Mouse (Mus musculus) hindbrain, embryonic 14.5 days (tissue): ENCODE measurements around the gene Med13l. TPM values are rescaled to one million over a fixed set of nuclear protein-coding genes. Genes with fewer than 3 reads are reported as not detected.

Experiments
- ATAC-seq: fragments of 200-750 bp; cut with Nextera tagmentation; 2 replicates; pipeline ENCODE4 v1.8.0; 2017; ENCODE audit warnings: moderate number of reproducible peaks, mild to moderate bottlenecking, moderate TSS enrichment, moderate library complexity; ENCODE audit not compliant: low FRiP score
- DNase-seq: peaks from one replicate; pipeline ENCODE4 v3.0.0-alpha.2; 2015; ENCODE audit warnings: low spot score
- H3K27ac ChIP-seq: fragments of 300-500 bp; sonication (generic); 2 replicates; pipeline ENCODE4 v1.5.1; 2014; ENCODE audit warnings: mild to moderate bottlenecking, moderate library complexity
- H3K27me3 ChIP-seq: fragments of 300-500 bp; sonication (generic); 2 replicates; pipeline ENCODE4 v1.6.1; 2014; ENCODE audit warnings: mild to moderate bottlenecking, low read length, mixed read lengths; ENCODE audit not compliant: control insufficient read depth, insufficient read depth
- H3K36me3 ChIP-seq: fragments of 300-500 bp; sonication (generic); replicated peaks from 2 replicates; pipeline ENCODE4 v1.6.1; 2014; ENCODE audit not compliant: control insufficient read depth, insufficient read depth
- H3K4me1 ChIP-seq: fragments of 300-500 bp; sonication (generic); replicated peaks from 2 replicates; pipeline ENCODE4 v1.6.1; 2014; ENCODE audit warnings: antibody characterized with exemption, low read length, mixed read lengths; ENCODE audit not compliant: control insufficient read depth, insufficient read depth
- H3K4me2 ChIP-seq: fragments of 300-500 bp; sonication (generic); replicated peaks from 2 replicates; pipeline ENCODE4 v1.6.1; 2014; ENCODE audit warnings: mild to moderate bottlenecking, moderate library complexity
- H3K4me3 ChIP-seq: fragments of 300-500 bp; sonication (generic); replicated peaks from 2 replicates; pipeline ENCODE4 v1.5.1; 2014; ENCODE audit warnings: mild to moderate bottlenecking, low read length
- H3K9ac ChIP-seq: fragments of 300-500 bp; sonication (generic); 2 replicates; pipeline ENCODE4 v1.6.1; 2014
- H3K9me3 ChIP-seq: fragments of 300-500 bp; sonication (generic); 2 replicates; pipeline ENCODE4 v1.6.1; 2016; ENCODE audit warnings: low read length; ENCODE audit not compliant: control insufficient read depth
- WGBS: fragments of 180-500 bp; shearing (Covaris S2); extraction: QIAGEN DNeasy Blood & Tissue Kit; methylation state at CpG from one replicate; pipeline ENCODE4 v1.1.7; 2014; 5-methylcytosine and 5-hydroxymethylcytosine counted together
- polyA plus RNA-seq: library from polyadenylated mRNA; unstranded; fragments of >200 nt; fragmentation: Nextera tagmentation; extraction: Ambion mirVana; gene quantifications from 2 replicates; pipeline ENCODE4 v1.2.1, GENCODE M21; 2014

Gene Med13l
- polyA plus RNA-seq, 1 experiment from 2014 or later, result 18.0 TPM

DNA sequence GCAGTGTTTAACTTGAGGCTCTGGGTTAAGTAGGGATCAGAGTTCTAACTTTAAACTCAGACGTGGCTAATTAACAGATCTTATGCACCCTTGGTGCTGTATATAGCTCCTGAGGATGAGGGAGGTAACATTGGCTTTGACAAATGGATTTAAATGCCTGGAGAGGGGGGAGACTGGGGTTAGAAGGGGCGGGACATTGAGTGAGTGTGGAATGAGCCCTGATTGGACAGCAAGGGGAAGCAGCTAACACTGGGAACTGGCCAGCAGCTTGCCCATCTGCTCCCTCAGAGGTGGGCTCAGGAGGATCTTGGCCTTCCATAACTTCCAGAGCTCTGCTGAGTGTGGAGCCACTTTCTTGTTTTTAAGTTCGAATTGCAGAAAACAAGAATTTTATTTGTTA is 171.7 kb downstream of the Med13l start:
- Histone ChIP-seq H3K4me2 (no peak overlapping the region), H3K4me3 (no peak overlapping the region), H3K9me3 (no peaks in the 10 kb centered on the region), H3K27me3 (no peaks in the 10 kb centered on the region), H3K27ac (no peak overlapping the region), H3K4me1 (no peaks in the 10 kb centered on the region), H3K9ac (no peak overlapping the region), H3K36me3 (peaks cover 87% of the 10 kb centered on the region)
- no peak for ATAC-seq
- no peak for DNase-seq
- WGBS, result 65% methylated on average over 3 of the region's 3 CpGs

DNA sequence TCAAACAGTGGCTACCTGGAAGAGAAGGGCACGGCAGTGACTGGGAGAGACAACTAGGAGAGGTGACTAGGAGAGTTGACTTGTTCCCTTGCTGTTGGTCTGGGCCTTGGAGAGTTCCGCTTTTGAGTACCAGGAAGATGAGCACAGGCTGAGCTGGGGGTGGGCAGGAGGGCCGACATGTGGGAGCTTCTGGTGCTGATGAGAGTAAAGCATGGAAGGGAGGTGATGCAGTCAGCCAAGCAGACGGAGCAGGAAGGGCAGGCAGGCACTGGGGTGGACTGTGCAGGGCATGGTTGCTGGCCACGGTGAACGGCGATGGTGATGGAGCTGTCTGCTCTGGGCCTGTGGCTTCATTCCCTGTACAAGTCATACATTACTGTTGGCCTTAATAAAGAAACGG is 172.2 kb downstream of the Med13l start:
- H3K9me3 ChIP-seq, result no peaks in the 10 kb centered on the region
- H3K27me3 ChIP-seq, result no peaks in the 10 kb centered on the region
- DNase-seq (no peak), ATAC-seq (no peak)
- peaks cover 83% of the 10 kb centered on the region for H3K36me3 ChIP-seq
- WGBS, result 81% methylated on average over 8 of the region's 8 CpGs
- no peak overlapping the region for H3K9ac ChIP-seq
- H3K27ac ChIP-seq, result no peak overlapping the region
- H3K4me1 ChIP-seq, result no peaks in the 10 kb centered on the region
- no peak overlapping the region for H3K4me2 ChIP-seq
- H3K4me3 ChIP-seq, result no peak overlapping the region

DNA sequence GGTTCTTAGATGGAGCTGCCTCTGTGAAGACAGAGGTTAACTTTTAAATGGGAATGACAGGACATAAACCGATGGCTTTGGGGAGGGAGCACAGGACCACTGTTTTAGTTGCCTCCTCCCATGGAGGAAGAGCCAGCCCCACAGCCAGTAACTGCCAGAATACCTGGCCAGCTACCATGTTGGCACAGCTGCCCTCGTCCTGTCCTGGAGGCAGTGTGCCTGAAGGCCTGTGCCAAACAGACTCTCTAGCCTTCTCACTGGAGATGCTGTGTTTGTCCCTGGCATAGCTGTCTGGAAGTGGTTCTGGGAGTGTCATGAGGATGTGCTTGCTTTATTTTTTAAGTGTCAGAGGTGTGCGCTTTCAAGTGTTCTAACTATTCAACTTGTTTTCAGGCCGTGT is 173.1 kb downstream of the Med13l start:
- Histone ChIP-seq H3K27ac (no peak overlapping the region), H3K4me2 (no peak overlapping the region), H3K36me3 (peaks cover 81% of the 10 kb centered on the region), H3K9me3 (no peaks in the 10 kb centered on the region), H3K4me3 (no peak overlapping the region), H3K9ac (no peak overlapping the region), H3K4me1 (no peaks in the 10 kb centered on the region), H3K27me3 (no peaks in the 10 kb centered on the region)
- no peak for ATAC-seq
- 86% methylated on average over 4 of the region's 4 CpGs for WGBS
- no peak for DNase-seq

DNA sequence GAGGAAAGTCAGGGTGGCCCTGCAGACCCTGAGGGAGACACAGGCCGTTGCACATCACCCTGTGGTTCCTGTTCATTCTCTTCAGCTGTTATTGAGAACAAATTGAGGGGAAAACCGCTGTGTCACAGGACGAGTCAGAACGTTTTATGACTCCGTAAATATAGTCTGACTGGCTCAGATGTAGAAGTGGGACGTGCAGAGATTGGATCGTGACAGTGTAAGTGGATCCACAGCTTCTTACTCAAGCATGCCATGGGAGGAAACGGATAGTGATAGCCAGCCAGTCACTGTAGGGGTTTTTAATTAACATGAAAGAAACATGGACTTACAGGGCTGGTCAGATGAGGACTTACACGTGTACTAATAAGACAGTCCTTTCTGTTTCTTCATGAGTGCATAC is 174.0 kb downstream of the Med13l start:
- WGBS, result 80% methylated on average over 9 of the region's 9 CpGs
- ATAC-seq, result no peak
- H3K9me3 ChIP-seq, result no peaks in the 10 kb centered on the region
- no peak overlapping the region for H3K4me3 ChIP-seq
- no peak overlapping the region for H3K27ac ChIP-seq
- no peak overlapping the region for H3K9ac ChIP-seq
- H3K27me3 ChIP-seq, result no peaks in the 10 kb centered on the region
- no peaks in the 10 kb centered on the region for H3K4me1 ChIP-seq
- no peak overlapping the region for H3K4me2 ChIP-seq
- peaks cover 81% of the 10 kb centered on the region for H3K36me3 ChIP-seq
- DNase-seq, result no peak

DNA sequence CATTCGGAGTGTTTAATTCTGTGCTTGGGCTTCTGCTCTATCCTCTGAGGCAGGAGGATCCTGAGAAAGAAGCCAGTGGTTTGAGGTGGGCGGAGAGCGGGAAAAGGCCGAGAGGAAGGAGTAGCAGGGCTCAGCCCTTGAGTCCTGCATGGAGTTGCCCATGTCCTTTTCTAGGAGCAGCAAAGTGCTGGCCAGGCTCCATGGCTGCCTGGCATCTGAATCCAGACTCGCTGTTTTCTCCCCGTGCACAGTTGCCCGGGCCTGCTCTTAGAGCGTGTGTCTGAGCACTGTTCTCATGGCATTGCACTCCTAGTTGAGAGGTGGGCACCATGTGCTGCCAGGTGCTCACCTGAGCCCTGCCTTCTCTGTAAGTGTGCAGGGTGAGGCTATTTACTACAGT is 175.3 kb downstream of the Med13l start:
- Histone ChIP-seq H3K27ac (no peak overlapping the region), H3K27me3 (no peaks in the 10 kb centered on the region), H3K9me3 (peaks cover 9% of the 10 kb centered on the region), H3K4me2 (no peak overlapping the region), H3K9ac (no peak overlapping the region), H3K4me3 (no peak overlapping the region), H3K36me3 (peaks cover 81% of the 10 kb centered on the region), H3K4me1 (no peaks in the 10 kb centered on the region)
- DNase-seq, result no peak
- WGBS, result 94% methylated on average over 8 of the region's 8 CpGs
- ATAC-seq, result no peak

DNA sequence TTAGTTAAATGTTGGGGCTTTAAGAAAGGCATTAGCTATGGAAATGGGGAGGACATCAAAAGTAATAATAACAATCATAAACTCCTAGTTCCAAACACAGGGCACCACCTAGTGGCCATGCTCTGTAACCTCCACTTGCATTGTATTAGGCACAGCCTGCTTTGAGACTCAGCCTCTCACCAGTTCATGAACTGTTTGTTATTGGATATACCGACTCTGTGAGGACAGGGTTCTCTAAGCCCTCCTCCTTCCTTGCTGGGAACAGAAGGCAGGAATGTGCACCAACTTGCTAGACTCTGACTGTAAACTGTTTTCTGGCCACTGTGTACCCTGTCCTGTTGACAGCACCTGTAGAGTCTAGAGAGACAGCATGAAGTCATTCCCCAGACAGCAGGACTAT is 177.1 kb downstream of the Med13l start:
- H3K4me1 ChIP-seq, result no peaks in the 10 kb centered on the region
- H3K9me3 ChIP-seq, result peaks cover 9% of the 10 kb centered on the region
- no peak overlapping the region for H3K4me2 ChIP-seq
- 61% methylated on average over 1 of the region's 1 CpGs for WGBS
- H3K36me3 ChIP-seq, result peaks cover 82% of the 10 kb centered on the region
- DNase-seq, result peak; percentile 79
- H3K27ac ChIP-seq, result no peak overlapping the region
- no peak overlapping the region for H3K9ac ChIP-seq
- no peak for ATAC-seq
- H3K4me3 ChIP-seq, result no peak overlapping the region
- H3K27me3 ChIP-seq, result no peaks in the 10 kb centered on the region

DNA sequence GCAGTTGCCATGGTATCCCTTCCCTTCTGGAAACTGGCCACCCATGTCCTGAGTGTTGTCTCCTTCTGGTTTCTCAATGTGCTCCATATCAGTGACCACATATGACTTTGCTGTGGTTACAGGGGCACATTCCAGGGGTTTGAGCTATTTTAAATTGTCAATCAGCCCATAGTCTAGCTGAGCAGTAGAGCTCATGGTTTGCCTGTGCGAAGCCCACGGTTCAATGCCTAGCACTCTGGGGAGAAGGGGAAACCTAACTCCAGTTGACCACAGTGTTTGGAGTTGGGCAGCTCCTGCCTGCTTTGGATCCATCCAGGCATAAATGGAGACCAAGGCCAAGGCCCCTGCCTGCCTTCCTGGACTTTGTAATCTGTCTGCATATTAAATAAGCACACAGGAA is 182.6 kb downstream of the Med13l start:
- WGBS, result 96% methylated on average over 2 of the region's 2 CpGs
- peaks cover 9% of the 10 kb centered on the region for H3K9me3 ChIP-seq
- no peak for DNase-seq
- H3K36me3 ChIP-seq, result peaks cover 88% of the 10 kb centered on the region
- no peak overlapping the region for H3K4me2 ChIP-seq
- ATAC-seq, result no peak
- H3K4me3 ChIP-seq, result no peak overlapping the region
- H3K27me3 ChIP-seq, result no peaks in the 10 kb centered on the region
- no peaks in the 10 kb centered on the region for H3K4me1 ChIP-seq
- H3K27ac ChIP-seq, result no peak overlapping the region
- no peak overlapping the region for H3K9ac ChIP-seq

DNA sequence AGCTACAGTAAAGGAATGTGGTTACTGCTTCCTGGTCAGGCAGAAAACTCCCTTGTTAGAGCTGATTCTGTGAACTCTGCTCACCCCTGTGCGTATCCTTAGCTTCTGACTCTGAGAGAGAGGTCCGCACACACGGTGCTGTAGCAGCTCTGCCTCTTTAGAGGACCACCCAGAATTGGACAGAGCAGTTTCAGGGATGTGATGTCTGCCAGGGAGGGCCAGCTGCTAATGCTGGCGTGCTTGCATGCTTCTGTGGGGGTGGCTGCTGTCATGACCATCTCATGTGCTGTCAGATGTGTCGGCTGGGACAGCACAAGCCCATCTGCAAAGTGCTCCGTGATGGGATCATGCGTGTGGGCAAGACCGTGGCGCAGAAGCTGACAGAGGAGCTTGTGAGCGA is 186.5 kb downstream of the Med13l start:
- no peak for DNase-seq
- peaks cover 89% of the 10 kb centered on the region for H3K36me3 ChIP-seq
- no peak for ATAC-seq

DNA sequence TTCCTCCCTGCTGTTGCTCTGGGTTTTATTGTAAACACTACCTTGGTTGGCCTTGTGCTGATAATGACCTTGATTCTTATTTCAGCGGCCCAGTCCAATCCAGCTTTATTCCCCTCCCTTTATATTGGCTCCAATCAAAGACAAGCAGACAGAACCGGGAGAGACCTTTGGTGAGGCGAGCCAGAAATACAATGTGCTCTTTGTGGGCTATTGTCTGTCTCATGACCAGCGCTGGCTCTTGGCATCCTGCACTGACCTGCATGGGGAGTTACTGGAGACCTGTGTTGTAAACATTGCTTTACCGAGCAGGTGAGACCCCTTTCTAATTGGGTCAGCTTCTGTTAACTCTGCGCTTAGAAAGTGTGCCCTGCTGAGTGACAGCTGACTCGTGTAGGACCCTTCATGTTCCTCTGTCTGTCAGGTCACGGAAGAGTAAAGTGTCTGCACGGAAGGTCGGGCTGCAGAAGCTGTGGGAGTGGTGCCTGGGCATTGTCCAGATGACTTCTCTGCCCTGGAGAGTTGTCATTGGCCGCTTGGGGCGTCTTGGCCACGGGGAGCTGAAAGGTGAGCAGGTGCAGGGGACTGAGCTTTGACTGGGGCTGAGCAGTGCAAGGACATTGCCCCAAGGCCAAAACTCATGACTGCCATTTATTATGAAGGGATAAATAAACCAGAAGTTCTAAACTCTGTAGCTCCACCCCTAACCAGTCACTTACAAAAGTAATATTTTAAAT is 191.1 kb downstream of the Med13l start:
- Histone ChIP-seq H3K36me3 (peaks cover 96% of the 10 kb centered on the region), H3K27ac (no peak overlapping the region), H3K4me3 (no peak overlapping the region), H3K4me1 (no peaks in the 10 kb centered on the region; the same call in 1 of the 2 replicates), H3K9me3 (no peaks in the 10 kb centered on the region), H3K27me3 (no peaks in the 10 kb centered on the region), H3K4me2 (no peak overlapping the region), H3K9ac (no peak overlapping the region)
- 64% methylated on average over 13 of the region's 13 CpGs for WGBS
- no peak for DNase-seq
- ATAC-seq, result no peak

More for the DNA sequence above, 186.5 kb downstream of the Med13l start:
- no peak overlapping the region for H3K9ac ChIP-seq
- WGBS, result 94% methylated on average over 10 of the region's 10 CpGs
- H3K4me2 ChIP-seq, result no peak overlapping the region
- no peak overlapping the region for H3K4me3 ChIP-seq
- H3K27me3 ChIP-seq, result no peaks in the 10 kb centered on the region
- H3K9me3 ChIP-seq, result no peaks in the 10 kb centered on the region
- H3K4me1 ChIP-seq, result no peaks in the 10 kb centered on the region; the same call in 1 of the 2 replicates
- no peak overlapping the region for H3K27ac ChIP-seq

DNA sequence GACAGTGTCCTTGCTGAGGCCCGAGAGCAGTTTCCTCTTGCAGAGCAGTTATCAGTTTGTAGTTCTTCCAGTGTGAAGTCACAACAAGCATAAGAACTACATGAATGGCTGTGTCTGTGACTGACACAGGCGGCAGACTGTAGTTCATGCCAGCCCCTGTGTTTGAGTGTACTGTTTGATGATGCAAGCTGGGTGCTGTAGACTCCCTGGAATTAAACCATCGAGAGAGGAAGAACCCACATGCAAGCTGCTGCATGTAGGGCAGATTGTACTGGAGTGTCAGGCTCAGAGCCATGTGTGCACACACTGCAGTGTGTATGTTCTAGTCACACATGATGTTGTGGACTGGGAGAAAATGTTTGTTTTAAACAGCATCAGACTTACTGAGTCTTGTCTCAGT is 192.4 kb downstream of the Med13l start:
- Histone ChIP-seq H3K4me1 (no peaks in the 10 kb centered on the region; the same call in 1 of the 2 replicates), H3K27ac (peak overlapping the region; percentile 60; the same call in 1 of the 2 replicates), H3K9me3 (no peaks in the 10 kb centered on the region), H3K4me2 (no peak overlapping the region), H3K4me3 (no peak overlapping the region), H3K27me3 (no peaks in the 10 kb centered on the region), H3K9ac (no peak overlapping the region), H3K36me3 (peaks cover 97% of the 10 kb centered on the region)
- ATAC-seq, result no peak
- no peak for DNase-seq
- WGBS, result 88% methylated on average over 3 of the region's 3 CpGs
